Comparison of ENCODE assay signal across 9 mouse cellular contexts in the genomic region with DNA sequence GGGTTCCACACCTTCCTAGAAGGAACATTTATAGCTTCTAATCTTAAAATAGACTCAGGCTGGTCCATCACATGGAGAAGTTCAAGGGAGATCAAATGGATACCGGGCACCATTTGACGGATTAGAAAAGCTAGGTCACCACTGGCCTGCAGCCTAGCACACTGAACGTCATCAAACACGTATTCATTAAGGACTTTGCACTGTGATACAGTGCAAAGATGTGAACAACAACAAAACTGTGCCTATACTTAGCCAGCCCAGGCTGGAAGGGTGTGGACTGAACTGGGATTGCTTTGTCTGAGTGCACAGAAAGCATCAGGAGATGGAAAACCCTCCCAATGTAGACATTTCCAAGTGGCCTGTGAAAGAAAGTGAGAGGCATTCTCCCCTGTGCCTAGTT. TPM values are rescaled to one million over a fixed set of nuclear protein-coding genes. Genes with fewer than 3 reads are reported as not detected.
DNase-seq lines count a peak whose midpoint lies in the region; ATAC-seq and TF ChIP-seq lines count a peak whose summit lies in the region.
"Had no signal": no experiment of that assay in that cellular context is flagged by ENCODE, and none has a peak within 500 bp of the region (broad histone marks: within the 10 kb centered on the region; RNA-seq: fewer than 3 reads in every experiment).

No protein-coding gene starts in this region.

- TF ChIP-seq CTCF in spleen, adult 2 months (IDR thresholded peaks at IDR 0.05; ENCODE audit: extremely low read depth, insufficient read depth, insufficient read length, insufficient replicate concordance), result no peak

- WGBS in spleen, adult 2 months, result 99% methylated on average over 4 of the region's 4 CpGs
- WGBS in limb, embryonic 15.5 days, result 88% methylated on average over 4 of the region's 4 CpGs

- H3K4me3 ChIP-seq in spleen, adult 2 months (ENCODE audit: extremely low read depth, insufficient read depth, insufficient read length), result no peak overlapping the region
- H3K4me3 ChIP-seq in limb, embryonic 15.5 days, result peak overlapping the region; percentile 58

- no peaks in the 10 kb centered on the region for H3K27me3 ChIP-seq in spleen, adult 2 months (ENCODE audit: control insufficient read depth, insufficient read depth, low read length)
- H3K27me3 ChIP-seq in limb, embryonic 15.5 days, result no peaks in the 10 kb centered on the region

- no peak for ATAC-seq in limb, embryonic 15.5 days (ENCODE audit: insufficient number of reproducible peaks, low FRiP score, low TSS enrichment, low read depth)

- no peaks in the 10 kb centered on the region; the same call in 1 of the 2 replicates for H3K4me1 ChIP-seq in spleen, adult 2 months (ENCODE audit: control insufficient read depth, insufficient read depth, insufficient read length)
- peaks cover 15% of the 10 kb centered on the region for H3K4me1 ChIP-seq in limb, embryonic 15.5 days

- H3K27ac ChIP-seq in spleen, adult 2 months (ENCODE audit: insufficient read depth, low read length), result peak overlapping the region; percentile 88
- peak overlapping the region; percentile 95 for H3K27ac ChIP-seq in limb, embryonic 15.5 days

- H3K9me3 ChIP-seq in limb, embryonic 15.5 days, result no peaks in the 10 kb centered on the region

- H3K4me2 ChIP-seq in limb, embryonic 15.5 days, result peak overlapping the region; percentile 50

- peak overlapping the region; percentile 51 for H3K9ac ChIP-seq in limb, embryonic 15.5 days

- no peak for TF ChIP-seq POLR2A in spleen, adult 2 months (IDR thresholded peaks at IDR 0.05; ENCODE audit: low read depth, low read length)

- peak; percentile 14 for DNase-seq in embryo, embryonic 11 days
- no peak for DNase-seq in embryo, embryonic 10.5 days (ENCODE audit: low spot score)
- no peak for DNase-seq in spleen, adult 2 months (ENCODE audit: low read depth in 1 of 2, low spot score in 2 of 2)
- DNase-seq in spleen, postnatal 14 days (ENCODE audit: low spot score in 2 of 2), result no peak
- DNase-seq in telencephalon, adult 2 months (ENCODE audit: low read depth, low spot score), result peak; percentile 13
- no peak for DNase-seq in layer of hippocampus, adult 11-12 months (ENCODE audit: low spot score)
- no peak for DNase-seq in adrenal gland, adult 2 months

- H3K36me3 ChIP-seq in spleen, adult 2 months (ENCODE audit: control insufficient read depth, insufficient read depth, low read length), result no peaks in the 10 kb centered on the region; the same call in 1 of the 2 replicates
- no peaks in the 10 kb centered on the region; the same call in 1 of the 2 replicates for H3K36me3 ChIP-seq in limb, embryonic 15.5 days

RNA-seq across cellular contexts. Expression of gene Lrrc61, which starts 0.8 kb away (rescaled TPM):
- polyA plus RNA-seq in spleen, adult 2 months (2012; rRNA removed), result 22.9 and 38.8 TPM in 2 replicates
- polyA plus RNA-seq in limb, embryonic 15.5 days (2015; fragmentation: Nextera tagmentation; extraction: Ambion mirVana), result 9.9 and 10.8 TPM in 2 replicates
- total RNA-seq in adrenal gland, adult 2 months (2021), result 10 to 100 TPM; 30.8 to 45.1 TPM
- polyA plus RNA-seq in adrenal gland, adult 2 months (2012; rRNA removed), result 32.4 and 33.3 TPM in 2 replicates

RNA-seq across cellular contexts. Expression of gene Atp6v0e2, which starts 16.4 kb away (rescaled TPM):
- polyA plus RNA-seq in spleen, adult 2 months (2012; rRNA removed), result 1.7 and 1.8 TPM in 2 replicates
- polyA plus RNA-seq in limb, embryonic 15.5 days (2015; fragmentation: Nextera tagmentation; extraction: Ambion mirVana), result 12.2 and 13.7 TPM in 2 replicates
- 10 to 100 TPM; 70.7 to 78.4 TPM for total RNA-seq in adrenal gland, adult 2 months (2021)
- polyA plus RNA-seq in adrenal gland, adult 2 months (2012; rRNA removed), result 182 and 183 TPM in 2 replicates

RNA-seq across cellular contexts. Expression of gene Rarres2, which starts 18.8 kb away (rescaled TPM):
- polyA plus RNA-seq in spleen, adult 2 months (2012; rRNA removed), result 44.3 and 45.5 TPM in 2 replicates
- 24.8 and 30.5 TPM in 2 replicates for polyA plus RNA-seq in limb, embryonic 15.5 days (2015; fragmentation: Nextera tagmentation; extraction: Ambion mirVana)
- total RNA-seq in adrenal gland, adult 2 months (2021), result 100 to 1,000 TPM in 1 of 2 experiments, 10 to 100 TPM in 1; 73.4 to 101 TPM
- polyA plus RNA-seq in adrenal gland, adult 2 months (2012; rRNA removed), result 29.3 and 41.8 TPM in 2 replicates

RNA-seq across cellular contexts. Expression of gene Gm45021, which starts 35.6 kb away (rescaled TPM):
- polyA plus RNA-seq in spleen, adult 2 months (2012; rRNA removed), result not detected in 2 replicates
- not detected in 2 replicates for polyA plus RNA-seq in limb, embryonic 15.5 days (2015; fragmentation: Nextera tagmentation; extraction: Ambion mirVana)
- total RNA-seq in adrenal gland, adult 2 months (2021), result not detected
- polyA plus RNA-seq in adrenal gland, adult 2 months (2012; rRNA removed), result not detected in 2 replicates
- polyA plus RNA-seq: C2C12 had no signal

RNA-seq across cellular contexts. Expression of gene Repin1, which starts 39.9 kb away (rescaled TPM):
- polyA plus RNA-seq in spleen, adult 2 months (2012; rRNA removed), result 12.4 and 15.8 TPM in 2 replicates
- 21.0 and 23.9 TPM in 2 replicates for polyA plus RNA-seq in limb, embryonic 15.5 days (2015; fragmentation: Nextera tagmentation; extraction: Ambion mirVana)
- total RNA-seq in adrenal gland, adult 2 months (2021), result 10 to 100 TPM; 55.6 to 67.5 TPM
- polyA plus RNA-seq in adrenal gland, adult 2 months (2012; rRNA removed), result 127 and 152 TPM in 2 replicates

Comparison
In these comparisons a context has a peak if more than half of its experiments do, and no peak if none do; other contexts are left out.
1. DNase-seq: peak in embryo, embryonic 11 days (single experiment) and telencephalon, adult 2 months (single experiment); none in embryo, embryonic 10.5 days (single experiment), spleen, adult 2 months (0 of 2), spleen, postnatal 14 days (0 of 2), layer of hippocampus, adult 11-12 months (single experiment) and adrenal gland, adult 2 months (single experiment).
2. RNA of gene Atp6v0e2, which starts 16.4 kb away (polyA plus RNA-seq): 182 to 183 TPM in adrenal gland, adult 2 months; 12.2 to 13.7 TPM in limb, embryonic 15.5 days and 1.7 to 1.8 TPM in spleen, adult 2 months; every median in the first group is over 10 times any median in the second.